Mouse (Mus musculus): ENCODE results near the gene Mrpl28.

DNA sequence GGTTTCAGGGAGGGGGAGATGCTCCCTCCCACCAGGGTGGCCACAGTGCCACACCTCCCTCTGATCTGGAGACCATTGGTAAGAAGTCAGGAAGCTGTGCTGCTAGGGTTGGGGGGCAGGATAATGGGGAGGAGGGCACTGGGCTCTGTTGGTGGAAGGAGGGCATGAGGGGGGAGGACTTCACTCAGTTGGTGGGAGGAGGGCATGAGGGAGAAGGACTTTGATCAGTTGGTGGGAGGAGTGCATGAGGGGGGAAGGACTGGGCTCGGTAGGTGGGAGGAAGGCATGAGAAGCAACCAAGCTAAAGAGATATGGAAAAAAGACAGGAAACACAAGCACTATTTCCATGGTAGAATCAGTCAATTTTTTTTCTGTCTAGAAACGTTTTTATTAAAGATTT, 42.4 kb upstream of the Mrpl28 start:
- TF ChIP-seq MYOG (IDR thresholded peaks at IDR 0.05; ENCODE audit: control insufficient read depth in 1 of 3, insufficient read depth in 1 of 3, insufficient read length in 2 of 3, low read depth in 2 of 3): no peak
- TF ChIP-seq TCF12 (IDR thresholded peaks at IDR 0.05; ENCODE audit: insufficient read depth, poor library complexity, severe bottlenecking): no peak
- no peak for TF ChIP-seq SRF (IDR thresholded peaks at IDR 0.05; ENCODE audit: control insufficient read depth, insufficient read length, low read depth)
- no peak for TF ChIP-seq POLR2AphosphoS2 (IDR thresholded peaks at IDR 0.05; ENCODE audit: insufficient read length, low read depth)
- no peak for TF ChIP-seq POLR2A (IDR thresholded peaks at IDR 0.05; ENCODE audit: insufficient read length, low read depth)
- no peak for TF ChIP-seq USF1 (IDR thresholded peaks at IDR 0.05; ENCODE audit: low read depth)
- TF ChIP-seq MYOD1 (IDR thresholded peaks at IDR 0.05; ENCODE audit: control insufficient read depth in 1 of 3, insufficient read length in 2 of 3, low read depth in 2 of 3): no peak
- TF ChIP-seq MAX (IDR thresholded peaks at IDR 0.05; ENCODE audit: low read depth): no peak

All from myocyte (in vitro differentiated cells).